Mouse (Mus musculus) adrenal gland, postnatal 10 days (tissue): ENCODE results near the gene Moap1. TPM values are rescaled to one million over a fixed set of nuclear protein-coding genes. Genes with fewer than 3 reads are reported as not detected.

ENCODE experiments used
- DNase-seq: peaks from one replicate; pipeline ENCODE4 v3.0.0; 2021; ENCODE audit warnings: mixed read lengths
- long read RNA-seq, 2 experiments: library from polyadenylated mRNA; stranded (forward); transcript quantifications; one replicate each; pipeline ENCODE4 v2.0.0; 2021
- total RNA-seq, 2 experiments: library from RNA; stranded (reverse); gene quantifications; 2 replicates each; pipeline ENCODE4 v1.2.3; 2021

Gene Moap1
- 1 to 10 TPM; 6.4 to 9.2 TPM for total RNA-seq
- long read RNA-seq, experiment 1, partial matches to known transcripts, result 0 of 7 reads
- long read RNA-seq, experiment 1, other reads (novel, unspliced or antisense), result 0 of 7 reads
- long read RNA-seq, experiment 2, partial matches to known transcripts, result 0 of 4 reads
- long read RNA-seq, experiment 2, other reads (novel, unspliced or antisense), result 0 of 4 reads

GRCm38 (mm10) chr12:102743589-102744574 lies at the start of gene Moap1, which contains the start of gene Tmem251:
TSS of gene Moap1 (minus strand) at chr12:102743661.
TSS of gene Tmem251 (plus strand) at chr12:102743762.
- DNase-seq, result peak; percentile 94

- DNase-seq, result no peak
Observed at GRCm38 (mm10) chr12:102787927-102788326, 44.5 kb upstream of the Moap1 start.

GRCm38 (mm10) chr12:102785593-102785985 lies 42.1 kb upstream of the Moap1 start:
- DNase-seq, result no peak

- no peak for DNase-seq
Observed at GRCm38 (mm10) chr12:102784899-102785592, 41.6 kb upstream of the Moap1 start.

- no peak for DNase-seq
Observed at GRCm38 (mm10) chr12:102782841-102783240, 39.4 kb upstream of the Moap1 start.

- peak; percentile 38 for DNase-seq
Observed at GRCm38 (mm10) chr12:102779452-102779851, 36.0 kb upstream of the Moap1 start.

GRCm38 (mm10) chr12:102778151-102778550 lies 34.7 kb upstream of the Moap1 start:
- no peak for DNase-seq

- no peak for DNase-seq
Observed at GRCm38 (mm10) chr12:102776035-102776434, 32.6 kb upstream of the Moap1 start.

- no peak for DNase-seq
Observed at GRCm38 (mm10) chr12:102772676-102773075, 29.2 kb upstream of the Moap1 start.

- DNase-seq, result no peak
Observed at GRCm38 (mm10) chr12:102771601-102772000, 28.1 kb upstream of the Moap1 start.

- DNase-seq, result no peak
Observed at GRCm38 (mm10) chr12:102769000-102769399, 25.5 kb upstream of the Moap1 start.

- peak; percentile 55 for DNase-seq
Observed at GRCm38 (mm10) chr12:102763696-102764095, 20.2 kb upstream of the Moap1 start.

- no peak for DNase-seq
Observed at GRCm38 (mm10) chr12:102761668-102762067, 18.2 kb upstream of the Moap1 start.

- DNase-seq, result peak; percentile 45
Observed at GRCm38 (mm10) chr12:102758936-102759335, 15.5 kb upstream of the Moap1 start.

- DNase-seq, result peak; percentile 25
Observed at GRCm38 (mm10) chr12:102758403-102758756, 14.9 kb upstream of the Moap1 start, which contains the start of gene Gm20604. TSS of gene Gm20604 (minus strand) at chr12:102758672.

GRCm38 (mm10) chr12:102757689-102758402 lies 14.4 kb upstream of the Moap1 start, which contains the start of the genes Gm28051, Gon7 and Ubr7:
TSS of gene Gm28051 (minus strand) at chr12:102757765.
TSS of gene Gon7 (minus strand) at chr12:102757803.
TSS of gene Ubr7 (plus strand) at chr12:102757967.
- peak; percentile 96 for DNase-seq

- DNase-seq, result peak; percentile 92
Observed at GRCm38 (mm10) chr12:102757055-102757688, 13.7 kb upstream of the Moap1 start.

GRCm38 (mm10) chr12:102756304-102756703 lies 12.8 kb upstream of the Moap1 start:
- peak; percentile 39 for DNase-seq

- DNase-seq, result no peak
Observed at GRCm38 (mm10) chr12:102748256-102748655, 4.8 kb upstream of the Moap1 start.

- no peak for DNase-seq
Observed at GRCm38 (mm10) chr12:102744839-102745238, 1.4 kb upstream of the Moap1 start.

- DNase-seq, result no peak
Observed at GRCm38 (mm10) chr12:102743036-102743588, 349 bp downstream of the Moap1 start.
